Mouse (Mus musculus) bone marrow, adult 2 months (tissue): Measurements from ENCODE around the gene Mrpl58.

Experiments used
- CTCF ChIP-seq: fragments of 200-500 bp; IDR thresholded peaks from 2 replicates; pipeline ENCODE4 v1.5.1; 2011; ENCODE audit warnings: low read length, control low read depth; ENCODE audit not compliant: control insufficient read depth, insufficient read depth
- POLR2A ChIP-seq: fragments of 200-500 bp; IDR thresholded peaks from 2 replicates; pipeline ENCODE4 v1.6.1; 2011; ENCODE audit warnings: low read depth, mild to moderate bottlenecking, control low read depth, low read length, borderline replicate concordance; ENCODE audit not compliant: control insufficient read depth

DNA sequence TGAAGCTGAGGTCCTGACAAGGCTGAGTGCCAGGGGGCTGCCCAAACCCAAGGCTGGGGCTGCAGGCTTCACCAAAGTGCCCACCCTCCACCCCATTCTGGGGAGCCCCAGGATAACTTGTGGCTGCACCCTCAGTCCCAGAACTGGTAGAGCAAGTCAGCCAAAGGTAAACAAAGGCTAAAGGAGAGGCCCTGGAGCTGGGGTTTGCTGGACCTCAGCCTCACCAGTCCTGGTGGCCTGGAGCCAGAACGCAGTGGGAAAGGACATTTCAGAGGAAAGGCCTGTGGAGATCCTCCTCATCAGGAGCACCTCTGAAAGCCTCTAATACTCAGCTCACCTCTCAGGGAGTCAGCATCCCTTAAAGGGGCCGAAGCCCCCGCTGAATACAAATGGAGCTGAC lies 39.4 kb upstream of the Mrpl58 start:
- TF ChIP-seq CTCF (no peak), POLR2A (no peak)
